ENCODE assay signal across 26 mouse cellular contexts in the genomic region with DNA sequence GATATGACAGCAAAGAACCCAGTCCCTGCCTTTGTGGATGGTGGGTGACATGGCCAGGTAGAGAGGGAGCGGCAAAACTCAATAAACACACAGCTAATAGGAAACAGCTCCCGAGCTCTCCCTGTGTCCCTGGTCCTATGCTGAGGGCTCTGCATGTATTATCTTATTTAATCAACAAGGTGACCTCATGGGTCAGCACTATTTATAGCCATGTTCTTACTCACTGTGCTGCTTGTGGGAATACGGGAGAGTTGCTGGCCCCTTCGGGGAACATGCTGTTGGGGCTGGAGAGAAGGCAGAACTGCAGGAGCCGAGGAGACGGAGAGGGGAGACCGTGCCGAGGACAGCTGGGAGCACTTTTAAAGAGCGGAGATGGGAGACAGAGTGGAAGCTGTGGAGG. TPM values are rescaled to one million over a fixed set of nuclear protein-coding genes. Genes with fewer than 3 reads are reported as not detected.
A peak's percentile ranks its signal among the peaks of the same experiment; 100 is the strongest.
DNase-seq lines count a peak whose midpoint lies in the region; ATAC-seq lines count a peak whose summit lies in the region.
"Had no signal": no experiment of that assay in that cellular context is flagged by ENCODE, and none has a peak within 500 bp of the region (broad histone marks: within the 10 kb centered on the region; RNA-seq: fewer than 3 reads in every experiment).

No protein-coding gene starts in this region.

- peaks cover 22% of the 10 kb centered on the region for H3K4me1 ChIP-seq in heart, embryonic 11.5 days (ENCODE audit: control insufficient read depth, insufficient read depth, low read length)
- H3K4me1 ChIP-seq in heart, embryonic 16.5 days (ENCODE audit: control insufficient read depth, insufficient read depth, low read length): peaks cover 19% of the 10 kb centered on the region
- no peaks in the 10 kb centered on the region; the same call in 1 of the 2 replicates for H3K4me1 ChIP-seq in liver, embryonic 16.5 days (ENCODE audit: control insufficient read depth, low read depth, low read length)
- H3K4me1 ChIP-seq: forebrain, embryonic 15.5 days had no signal

- no peak for DNase-seq in heart, adult 8-10 months (ENCODE audit: low spot score)
- no peak for DNase-seq in heart, postnatal 36 days
- no peak for DNase-seq in liver
- DNase-seq: adrenal gland, postnatal 14 days; cerebellum, adult 11 months; cerebellum, adult 9-10 months; embryo, embryonic 11 days; kidney, adult 18-20 months; kidney, postnatal 4 days; lung, postnatal 36 days; right cerebral cortex, adult 18-20 months had no signal

- peak overlapping the region; percentile 17 for H3K4me2 ChIP-seq in heart, embryonic 11.5 days
- peak overlapping the region; percentile 17; the same call in 1 of the 2 replicates for H3K4me2 ChIP-seq in heart, embryonic 16.5 days (ENCODE audit: low read depth, low read length)
- no peak overlapping the region for H3K4me2 ChIP-seq in liver, embryonic 16.5 days (ENCODE audit: low read depth, low read length)
- H3K4me2 ChIP-seq: embryonic facial prominence, embryonic 12.5 days; forebrain, embryonic 15.5 days; kidney, embryonic 15.5 days; liver, embryonic 15.5 days; lung, embryonic 15.5 days; midbrain, embryonic 11.5 days; neural tube, embryonic 12.5 days had no signal

- no peak overlapping the region for H3K4me3 ChIP-seq in heart, embryonic 11.5 days (ENCODE audit: low read depth, low read length)
- no peak overlapping the region for H3K4me3 ChIP-seq in heart, embryonic 16.5 days (ENCODE audit: low read length)
- no peak overlapping the region for H3K4me3 ChIP-seq in liver, embryonic 16.5 days (ENCODE audit: low read depth, low read length)
- H3K4me3 ChIP-seq: embryonic facial prominence, embryonic 12.5 days; forebrain, embryonic 10.5 days; forebrain, embryonic 15.5 days; kidney, embryonic 15.5 days; liver, embryonic 15.5 days; lung, embryonic 15.5 days; neural tube, embryonic 12.5 days had no signal

- no peaks in the 10 kb centered on the region for H3K27me3 ChIP-seq in heart, embryonic 11.5 days (ENCODE audit: control insufficient read depth, insufficient read depth, low read length)
- no peaks in the 10 kb centered on the region for H3K27me3 ChIP-seq in heart, embryonic 16.5 days (ENCODE audit: control insufficient read depth, insufficient read depth, low read length)
- H3K27me3 ChIP-seq in liver, embryonic 16.5 days (ENCODE audit: control insufficient read depth, insufficient read depth, low read depth, low read length): no peaks in the 10 kb centered on the region
- H3K27me3 ChIP-seq: embryonic facial prominence, embryonic 12.5 days; forebrain, embryonic 15.5 days; kidney, embryonic 15.5 days; liver, embryonic 15.5 days; lung, embryonic 15.5 days; neural tube, embryonic 12.5 days had no signal

- no peaks in the 10 kb centered on the region for H3K36me3 ChIP-seq in heart, embryonic 11.5 days (ENCODE audit: control insufficient read depth, insufficient read depth, low read length)
- no peaks in the 10 kb centered on the region for H3K36me3 ChIP-seq in heart, embryonic 16.5 days (ENCODE audit: control insufficient read depth, insufficient read depth)
- no peaks in the 10 kb centered on the region for H3K36me3 ChIP-seq in liver, embryonic 16.5 days (ENCODE audit: control insufficient read depth, insufficient read depth)
- H3K36me3 ChIP-seq: embryonic facial prominence, embryonic 12.5 days; forebrain, embryonic 10.5 days; forebrain, embryonic 15.5 days; kidney, embryonic 15.5 days; liver, embryonic 15.5 days; lung, embryonic 15.5 days; neural tube, embryonic 12.5 days had no signal

- no peak for ATAC-seq in heart, embryonic 11.5 days (replicated peaks; ENCODE audit: insufficient number of reproducible peaks, low FRiP score, low TSS enrichment)
- peak; percentile 71 for ATAC-seq in heart, embryonic 16.5 days (replicated peaks; ENCODE audit: extremely low read depth, insufficient read depth, low FRiP score)
- ATAC-seq in liver, embryonic 16.5 days (ENCODE audit: low read depth): peak; percentile 13; the same call in 1 of the 2 replicates
- ATAC-seq in erythroblast, adult 5-6 weeks (replicated peaks; ENCODE audit: low FRiP score, poor library complexity, severe bottlenecking): no peak
- ATAC-seq: forebrain, embryonic 15.5 days; hindbrain, embryonic 16.5 days; midbrain, embryonic 16.5 days had no signal

- no peak overlapping the region for H3K9ac ChIP-seq in heart, embryonic 11.5 days (ENCODE audit: low read depth, low read length)
- H3K9ac ChIP-seq in heart, embryonic 16.5 days (ENCODE audit: low read length): peak overlapping the region; percentile 10; the same call in 1 of the 2 replicates
- H3K9ac ChIP-seq in liver, embryonic 16.5 days (ENCODE audit: low read depth, low read length): no peak overlapping the region
- H3K9ac ChIP-seq: embryonic facial prominence, embryonic 12.5 days; forebrain, embryonic 15.5 days; kidney, embryonic 15.5 days; liver, embryonic 15.5 days; lung, embryonic 15.5 days; neural tube, embryonic 12.5 days had no signal

- no peaks in the 10 kb centered on the region for H3K9me3 ChIP-seq in heart, embryonic 11.5 days (replicated peaks; ENCODE audit: control insufficient read depth, low read length)
- H3K9me3 ChIP-seq in heart, embryonic 16.5 days (replicated peaks; ENCODE audit: control insufficient read depth, low read length): no peaks in the 10 kb centered on the region
- H3K9me3 ChIP-seq in liver, embryonic 16.5 days (replicated peaks; ENCODE audit: control insufficient read depth, low read length): no peaks in the 10 kb centered on the region
- H3K9me3 ChIP-seq: embryonic facial prominence, embryonic 12.5 days; forebrain, embryonic 10.5 days; forebrain, embryonic 15.5 days; kidney, embryonic 15.5 days; liver, embryonic 15.5 days; lung, embryonic 15.5 days; neural tube, embryonic 12.5 days had no signal

- 43% methylated on average over 9 of the region's 9 CpGs for WGBS in heart, embryonic 11.5 days (ENCODE audit: insufficient replicate concordance)
- 45% methylated on average over 9 of the region's 9 CpGs for WGBS in heart, embryonic 16.5 days
- 75% methylated on average over 9 of the region's 9 CpGs for WGBS in liver, embryonic 16.5 days (ENCODE audit: insufficient replicate concordance)

- H3K27ac ChIP-seq in heart, embryonic 11.5 days (ENCODE audit: low read depth, low read length): peak overlapping the region; percentile 38; the same call in 1 of the 2 replicates
- H3K27ac ChIP-seq in heart, embryonic 16.5 days (ENCODE audit: low read length): peak overlapping the region; percentile 29
- H3K27ac ChIP-seq in liver, embryonic 16.5 days (ENCODE audit: low read length): no peak overlapping the region
- H3K27ac ChIP-seq: embryonic facial prominence, embryonic 12.5 days; forebrain, embryonic 10.5 days; forebrain, embryonic 15.5 days; kidney, embryonic 15.5 days; liver, embryonic 15.5 days; lung, embryonic 15.5 days; neural tube, embryonic 12.5 days had no signal

- intact Hi-C loops in heart, postnatal 36 days (cut with DNase I): no loop called here

RNA-seq across cellular contexts. Expression of gene Artn, which starts 47.8 kb away (rescaled TPM):
- polyA plus RNA-seq in heart, embryonic 11.5 days (2014; fragmentation: Nextera tagmentation; extraction: Ambion mirVana): 0.50 and 0.80 TPM in 2 replicates
- total RNA-seq in heart, adult 8-10 months (2022): under 1 TPM in 1 of 4 experiments, not detected in 3; 0.34 TPM
- 0.70 and 0.85 TPM in 2 replicates for polyA plus RNA-seq in heart, embryonic 16.5 days (2015; fragmentation: Nextera tagmentation; extraction: Ambion mirVana)
- total RNA-seq in heart, postnatal 36 days (2021): under 1 TPM in 1 of 2 experiments, not detected in 1; 0.30 TPM
- 2.2 and 2.3 TPM in 2 replicates for polyA plus RNA-seq in liver, embryonic 16.5 days (2015; fragmentation: Nextera tagmentation; extraction: Ambion mirVana)
- total RNA-seq in erythroblast, adult 5-6 weeks (2015; ENCODE audit: low replicate concordance): 9.6 TPM in 1 of 2 replicates, not detected in the other
- 0.85 and 1.3 TPM in 2 replicates for total RNA-seq in erythroblast, adult 5-6 weeks (2017; ENCODE audit: low replicate concordance)
- total RNA-seq: megakaryocyte, adult 5-6 weeks had no signal

Comparison
In these comparisons a context has a peak if more than half of its experiments do, and no peak if none do; other contexts are left out.
1. ATAC-seq: peak in heart, embryonic 16.5 days (single experiment) and liver, embryonic 16.5 days (single experiment); none in heart, embryonic 11.5 days (single experiment) and erythroblast, adult 5-6 weeks (single experiment).